Comparison of ENCODE assay signal across 19 mouse cellular contexts in the genomic region with DNA sequence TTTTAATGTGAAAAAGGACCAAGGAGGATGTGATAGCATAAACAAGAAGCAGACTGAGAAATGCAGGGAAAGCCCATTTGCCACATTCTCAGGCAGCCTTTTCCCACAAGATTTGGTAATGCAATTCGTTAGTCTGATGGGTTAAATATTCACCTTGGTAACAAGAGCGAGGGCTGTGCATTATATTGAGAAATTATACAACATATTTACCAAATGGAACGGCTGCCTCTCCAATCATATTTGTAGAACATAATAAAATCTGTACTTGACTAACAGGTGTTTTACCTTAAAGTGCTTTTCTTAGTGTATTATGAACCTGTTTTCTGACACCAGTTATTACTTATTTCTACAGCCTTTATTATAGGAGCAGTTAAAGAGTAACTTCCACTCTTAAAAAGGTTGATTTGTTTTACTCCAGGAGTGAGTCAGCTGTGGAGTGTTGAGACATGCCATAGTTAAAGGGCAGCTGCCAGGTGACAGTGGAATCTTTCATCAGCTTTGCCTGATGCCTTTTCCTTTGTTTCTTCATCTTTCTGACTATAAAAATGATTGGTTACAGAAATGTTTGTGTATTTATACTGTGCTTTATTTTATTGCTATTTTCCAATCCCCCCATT.
DNase-seq lines count a peak whose midpoint lies in the region; ATAC-seq and TF ChIP-seq lines count a peak whose summit lies in the region.
"Had no signal": no experiment of that assay in that cellular context is flagged by ENCODE, and none has a peak within 500 bp of the region (broad histone marks: within the 10 kb centered on the region; RNA-seq: fewer than 3 reads in every experiment).

No protein-coding gene starts in this region.

- DNase-seq in kidney, adult 9 months = peak; percentile 3
- no peak for DNase-seq in kidney, postnatal 36 days
- peak; percentile 1 for DNase-seq in lung, embryonic 14.5 days
- no peak for DNase-seq in lung, postnatal 25 days (ENCODE audit: low spot score)
- DNase-seq in T-cell, adult 2 months (ENCODE audit: low spot score) = no peak
- DNase-seq in forebrain, embryonic 10.5 days (ENCODE audit: extremely low spot score, low spot score) = no peak
- DNase-seq: adrenal gland, adult 2 months; adrenal gland, postnatal 36 days; cerebellum, adult 2 months; cerebellum, postnatal 14 days; gastrocnemius, postnatal 14 days; heart, adult 2 months; heart, postnatal 14 days had no signal

- H3K27me3 ChIP-seq in lung, embryonic 14.5 days (ENCODE audit: insufficient read depth, low read length) = no peaks in the 10 kb centered on the region
- H3K27me3 ChIP-seq in intestine, postnatal 0 days (replicated peaks; ENCODE audit: control insufficient read depth, insufficient read depth, low read length) = no peaks in the 10 kb centered on the region
- no peaks in the 10 kb centered on the region for H3K27me3 ChIP-seq in forebrain, embryonic 10.5 days (ENCODE audit: poor library complexity, severe bottlenecking)
- H3K27me3 ChIP-seq: embryonic facial prominence, embryonic 12.5 days; forebrain, embryonic 12.5 days; heart, embryonic 15.5 days; hindbrain, embryonic 13.5 days had no signal

- no peak overlapping the region for H3K4me3 ChIP-seq in lung, embryonic 14.5 days (ENCODE audit: low read depth, low read length)
- no peak overlapping the region for H3K4me3 ChIP-seq in intestine, postnatal 0 days (ENCODE audit: low read depth, low read length)
- H3K4me3 ChIP-seq in forebrain, embryonic 10.5 days = no peak overlapping the region
- H3K4me3 ChIP-seq: embryonic facial prominence, embryonic 12.5 days; forebrain, embryonic 12.5 days; heart, adult 2 months; heart, embryonic 15.5 days; hindbrain, embryonic 13.5 days had no signal

- no peak overlapping the region for H3K27ac ChIP-seq in lung, embryonic 14.5 days (ENCODE audit: low read depth)
- peak overlapping the region; percentile 28 for H3K27ac ChIP-seq in intestine, postnatal 0 days (ENCODE audit: low read depth, low read length)
- H3K27ac ChIP-seq in forebrain, embryonic 10.5 days = no peak overlapping the region
- H3K27ac ChIP-seq: embryonic facial prominence, embryonic 12.5 days; forebrain, embryonic 12.5 days; heart, adult 2 months; heart, embryonic 15.5 days; hindbrain, embryonic 13.5 days had no signal

- no peak overlapping the region for H3K4me2 ChIP-seq in lung, embryonic 14.5 days
- H3K4me2 ChIP-seq in intestine, postnatal 0 days (replicated peaks; ENCODE audit: low read depth) = no peak overlapping the region; the same call in 1 of the 2 replicates
- H3K4me2 ChIP-seq: embryonic facial prominence, embryonic 12.5 days; forebrain, embryonic 12.5 days; heart, embryonic 11.5 days; heart, embryonic 15.5 days; hindbrain, embryonic 13.5 days had no signal

- no peak for ATAC-seq in lung, embryonic 14.5 days (ENCODE audit: insufficient read depth)
- peak; percentile 92 for ATAC-seq in intestine, postnatal 0 days

- H3K36me3 ChIP-seq in lung, embryonic 14.5 days (ENCODE audit: insufficient read depth) = no peaks in the 10 kb centered on the region
- H3K36me3 ChIP-seq in intestine, postnatal 0 days (ENCODE audit: control insufficient read depth, insufficient read depth) = no peaks in the 10 kb centered on the region
- H3K36me3 ChIP-seq in forebrain, embryonic 10.5 days (replicated peaks) = no peaks in the 10 kb centered on the region
- H3K36me3 ChIP-seq: embryonic facial prominence, embryonic 12.5 days; forebrain, embryonic 12.5 days; heart, embryonic 15.5 days; hindbrain, embryonic 13.5 days had no signal

- 66% methylated on average over 3 of the region's 3 CpGs for whole genome bisulfite sequencing in lung, embryonic 14.5 days
- WGBS in intestine, postnatal 0 days = 32% methylated on average over 3 of the region's 3 CpGs
- 94% methylated on average over 3 of the region's 3 CpGs for WGBS in forebrain, embryonic 10.5 days

- no peak for TF ChIP-seq CTCF in lung, embryonic 14.5 days (IDR thresholded peaks at IDR 0.05; ENCODE audit: low read depth)
- no peak for TF ChIP-seq CTCF in intestine, postnatal 0 days (IDR thresholded peaks at IDR 0.05; ENCODE audit: low read depth)

- no peaks in the 10 kb centered on the region for H3K4me1 ChIP-seq in lung, embryonic 14.5 days (ENCODE audit: insufficient read depth)
- H3K4me1 ChIP-seq in intestine, postnatal 0 days (replicated peaks; ENCODE audit: control insufficient read depth, insufficient read depth, low read length) = no peaks in the 10 kb centered on the region
- no peaks in the 10 kb centered on the region for H3K4me1 ChIP-seq in forebrain, embryonic 10.5 days
- H3K4me1 ChIP-seq: embryonic facial prominence, embryonic 12.5 days; forebrain, embryonic 12.5 days; heart, embryonic 15.5 days; hindbrain, embryonic 13.5 days had no signal

- no peaks in the 10 kb centered on the region for H3K9me3 ChIP-seq in lung, embryonic 14.5 days (ENCODE audit: low read depth, low read length)
- no peaks in the 10 kb centered on the region for H3K9me3 ChIP-seq in intestine, postnatal 0 days (ENCODE audit: control insufficient read depth)
- no peaks in the 10 kb centered on the region for H3K9me3 ChIP-seq in forebrain, embryonic 10.5 days
- H3K9me3 ChIP-seq: embryonic facial prominence, embryonic 12.5 days; forebrain, embryonic 12.5 days; heart, embryonic 15.5 days; hindbrain, embryonic 13.5 days had no signal

- no peak overlapping the region for H3K9ac ChIP-seq in lung, embryonic 14.5 days
- no peak overlapping the region for H3K9ac ChIP-seq in intestine, postnatal 0 days (ENCODE audit: low read depth, low read length)
- H3K9ac ChIP-seq: embryonic facial prominence, embryonic 12.5 days; forebrain, embryonic 12.5 days; heart, embryonic 15.5 days; hindbrain, embryonic 13.5 days had no signal

Comparison
In these comparisons a context has a peak if more than half of its experiments do, and no peak if none do; other contexts are left out.
1. DNase-seq: peak in kidney, adult 9 months (single experiment) and lung, embryonic 14.5 days (single experiment); none in kidney, postnatal 36 days (0 of 2), lung, postnatal 25 days (single experiment), T-cell, adult 2 months (single experiment) and forebrain, embryonic 10.5 days (single experiment).